ENCODE assay signal across 28 mouse cellular contexts in the genomic region with DNA sequence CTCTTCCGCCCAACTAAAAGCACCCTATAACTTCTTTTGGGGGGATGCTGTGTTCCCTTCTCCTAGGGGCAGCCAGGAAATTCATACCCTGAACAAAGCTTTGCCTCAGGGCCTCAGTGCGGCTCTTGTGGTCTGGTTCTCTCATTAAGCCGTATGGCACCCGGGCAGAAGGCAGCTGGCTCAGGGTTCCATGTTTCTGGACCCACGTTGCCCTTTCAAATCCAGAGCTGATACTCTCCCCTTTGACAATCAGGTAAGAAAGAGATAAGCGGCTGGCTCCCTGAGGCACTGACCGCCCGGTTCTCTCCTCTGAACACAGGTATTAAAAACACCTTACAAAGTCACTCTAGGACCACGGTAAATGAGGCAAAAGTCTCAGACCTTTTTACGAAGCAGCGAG. TPM values are rescaled to one million over a fixed set of nuclear protein-coding genes. Genes with fewer than 3 reads are reported as not detected.
DNase-seq lines count a peak whose midpoint lies in the region; ATAC-seq and TF ChIP-seq lines count a peak whose summit lies in the region.
"Had no signal": no experiment of that assay in that cellular context is flagged by ENCODE, and none has a peak within 500 bp of the region (broad histone marks: within the 10 kb centered on the region; RNA-seq: fewer than 3 reads in every experiment).

No protein-coding gene starts in this region.

- H3K4me1 ChIP-seq in liver, embryonic 15.5 days (replicated peaks): peaks cover 53% of the 10 kb centered on the region
- peaks cover 25% of the 10 kb centered on the region for H3K4me1 ChIP-seq in liver, embryonic 11.5 days (replicated peaks; ENCODE audit: control insufficient read depth, insufficient read depth, low read length)
- H3K4me1 ChIP-seq in intestine, embryonic 15.5 days (replicated peaks): peaks cover 28% of the 10 kb centered on the region
- H3K4me1 ChIP-seq in stomach, postnatal 0 days (replicated peaks; ENCODE audit: control insufficient read depth, insufficient read depth): no peaks in the 10 kb centered on the region; the same call in 1 of the 2 replicates

- TF ChIP-seq CTCF in stomach, postnatal 0 days (IDR thresholded peaks at IDR 0.05; ENCODE audit: low read depth): no peak

- WGBS in liver, embryonic 15.5 days (ENCODE audit: insufficient replicate concordance): 85% methylated on average over 11 of the region's 11 CpGs
- 90% methylated on average over 11 of the region's 11 CpGs for WGBS in liver, embryonic 11.5 days
- 82% methylated on average over 11 of the region's 11 CpGs for WGBS in intestine, embryonic 15.5 days
- 86% methylated on average over 11 of the region's 11 CpGs for WGBS in stomach, postnatal 0 days

- intact Hi-C loops in heart, postnatal 25 days (cut with DNase I): no loop called here

- H3K4me2 ChIP-seq in liver, embryonic 15.5 days: no peak overlapping the region
- no peak overlapping the region for H3K4me2 ChIP-seq in liver, embryonic 11.5 days
- H3K4me2 ChIP-seq in intestine, embryonic 15.5 days (replicated peaks): 0 out of 2 replicates have a peak overlapping the region, but pooled peaks have one; percentile 13
- H3K4me2 ChIP-seq in stomach, postnatal 0 days (replicated peaks; ENCODE audit: low read depth): no peak overlapping the region
- H3K4me2 ChIP-seq: embryonic facial prominence, embryonic 15.5 days; forebrain, embryonic 12.5 days; heart, embryonic 13.5 days; hindbrain, embryonic 12.5 days; lung, embryonic 15.5 days; midbrain, embryonic 12.5 days; neural tube, embryonic 13.5 days had no signal

- H3K27ac ChIP-seq in liver, embryonic 15.5 days (replicated peaks): 0 out of 2 replicates have a peak overlapping the region, but pooled peaks have one; percentile 3
- H3K27ac ChIP-seq in liver, embryonic 11.5 days (ENCODE audit: low read depth, low read length): no peak overlapping the region
- 0 out of 2 replicates have a peak overlapping the region, but pooled peaks have one; percentile 17 for H3K27ac ChIP-seq in intestine, embryonic 15.5 days
- H3K27ac ChIP-seq in stomach, postnatal 0 days (replicated peaks): peak overlapping the region; percentile 49; the same call in 1 of the 2 replicates
- H3K27ac ChIP-seq: embryonic facial prominence, embryonic 15.5 days; forebrain, embryonic 12.5 days; heart, embryonic 13.5 days; hindbrain, embryonic 12.5 days; hindbrain, postnatal 0 days; left cerebral cortex, adult 2 months; lung, embryonic 15.5 days; midbrain, embryonic 12.5 days; neural tube, embryonic 13.5 days had no signal

- no peak overlapping the region for H3K4me3 ChIP-seq in liver, embryonic 15.5 days (replicated peaks)
- no peak overlapping the region for H3K4me3 ChIP-seq in liver, embryonic 11.5 days (ENCODE audit: low read depth, low read length)
- H3K4me3 ChIP-seq in intestine, embryonic 15.5 days (replicated peaks): no peak overlapping the region
- no peak overlapping the region for H3K4me3 ChIP-seq in stomach, postnatal 0 days (ENCODE audit: low read depth, low read length)
- H3K4me3 ChIP-seq: embryonic facial prominence, embryonic 10.5 days; embryonic facial prominence, embryonic 15.5 days; forebrain, embryonic 12.5 days; heart, embryonic 13.5 days; hindbrain, embryonic 12.5 days; left cerebral cortex, adult 2 months; lung, embryonic 15.5 days; midbrain, embryonic 12.5 days; neural tube, embryonic 13.5 days had no signal

- no peak overlapping the region for H3K9ac ChIP-seq in liver, embryonic 15.5 days
- no peak overlapping the region for H3K9ac ChIP-seq in liver, embryonic 11.5 days (ENCODE audit: low read depth, low read length)
- no peak overlapping the region for H3K9ac ChIP-seq in intestine, embryonic 15.5 days
- H3K9ac ChIP-seq in stomach, postnatal 0 days (ENCODE audit: low read length): no peak overlapping the region
- H3K9ac ChIP-seq: embryonic facial prominence, embryonic 15.5 days; forebrain, embryonic 12.5 days; forebrain, postnatal 0 days; heart, embryonic 13.5 days; hindbrain, embryonic 12.5 days; lung, embryonic 15.5 days; midbrain, embryonic 12.5 days; neural tube, embryonic 13.5 days had no signal

- no peak for TF ChIP-seq EP300 in stomach, postnatal 0 days (optimal IDR thresholded peaks at IDR 0.05)

- no peaks in the 10 kb centered on the region for H3K27me3 ChIP-seq in liver, embryonic 15.5 days
- no peaks in the 10 kb centered on the region for H3K27me3 ChIP-seq in liver, embryonic 11.5 days (replicated peaks; ENCODE audit: control insufficient read depth, insufficient read depth, low read length)
- H3K27me3 ChIP-seq in intestine, embryonic 15.5 days (replicated peaks): no peaks in the 10 kb centered on the region
- H3K27me3 ChIP-seq in stomach, postnatal 0 days (ENCODE audit: control insufficient read depth, insufficient read depth, low read length): no peaks in the 10 kb centered on the region
- H3K27me3 ChIP-seq: embryonic facial prominence, embryonic 15.5 days; forebrain, embryonic 12.5 days; heart, embryonic 13.5 days; hindbrain, embryonic 12.5 days; lung, embryonic 15.5 days; midbrain, embryonic 12.5 days; neural tube, embryonic 13.5 days had no signal

- no peak for ATAC-seq in liver, embryonic 15.5 days (ENCODE audit: insufficient read depth)
- ATAC-seq in liver, embryonic 11.5 days (replicated peaks; ENCODE audit: low FRiP score): no peak
- no peak for ATAC-seq in intestine, embryonic 15.5 days
- no peak for ATAC-seq in stomach, postnatal 0 days (ENCODE audit: low FRiP score, low TSS enrichment)
- ATAC-seq: forebrain, postnatal 0 days; hindbrain, postnatal 0 days had no signal

- H3K36me3 ChIP-seq in liver, embryonic 15.5 days (replicated peaks): peaks cover 69% of the 10 kb centered on the region
- H3K36me3 ChIP-seq in liver, embryonic 11.5 days (ENCODE audit: control insufficient read depth, insufficient read depth, low read length): peaks cover 14% of the 10 kb centered on the region
- H3K36me3 ChIP-seq in intestine, embryonic 15.5 days: 0 out of 2 replicates have a peak, but pooled peaks cover 5% of the 10 kb centered on the region
- peaks cover 8% of the 10 kb centered on the region; the same call in 1 of the 2 replicates for H3K36me3 ChIP-seq in stomach, postnatal 0 days (ENCODE audit: control insufficient read depth, insufficient read depth, low read length)

- no peaks in the 10 kb centered on the region for H3K9me3 ChIP-seq in liver, embryonic 15.5 days (replicated peaks)
- H3K9me3 ChIP-seq in liver, embryonic 11.5 days (ENCODE audit: control insufficient read depth, low read length): no peaks in the 10 kb centered on the region
- H3K9me3 ChIP-seq in intestine, embryonic 15.5 days: no peaks in the 10 kb centered on the region
- no peaks in the 10 kb centered on the region for H3K9me3 ChIP-seq in stomach, postnatal 0 days (ENCODE audit: control insufficient read depth, low read length)
- H3K9me3 ChIP-seq: embryonic facial prominence, embryonic 10.5 days; embryonic facial prominence, embryonic 15.5 days; forebrain, embryonic 12.5 days; heart, embryonic 13.5 days; hindbrain, embryonic 12.5 days; lung, embryonic 15.5 days; midbrain, embryonic 12.5 days; neural tube, embryonic 13.5 days had no signal

- peak; percentile 89 for DNase-seq in heart, adult 11 months
- no peak for DNase-seq in heart, postnatal 25 days (ENCODE audit: low spot score)
- no peak for DNase-seq in liver, embryonic 11.5 days (ENCODE audit: low spot score)
- no peak for DNase-seq in stomach, postnatal 0 days (ENCODE audit: low spot score)
- DNase-seq in lung, postnatal 25 days (ENCODE audit: low spot score): no peak
- DNase-seq: adrenal gland, adult 2 months; adrenal gland, postnatal 36 days; cerebellum, adult 18-20 months; cerebellum, postnatal 10 days; forebrain, postnatal 0 days; heart, postnatal 10 days; kidney, adult 11 months; kidney, postnatal 14 days; lung, postnatal 36 days; right cerebral cortex, postnatal 4 days; thymus, postnatal 14 days had no signal

RNA-seq across cellular contexts. Expression of a gene that starts 17.9 kb away (rescaled TPM):
- 1 to 10 TPM in 1 of 2 experiments, under 1 TPM in 1; 0.50 to 1.2 TPM for total RNA-seq in heart, postnatal 25 days (2021)
- polyA plus RNA-seq in liver, embryonic 15.5 days (2015; fragmentation: Nextera tagmentation; extraction: Ambion mirVana): 1.1 and 1.4 TPM in 2 replicates
- polyA plus RNA-seq in liver, embryonic 11.5 days (2014; fragmentation: Nextera tagmentation; extraction: Ambion mirVana): 4.4 and 4.7 TPM in 2 replicates
- polyA plus RNA-seq in intestine, embryonic 15.5 days (2015; fragmentation: Nextera tagmentation; extraction: Ambion mirVana): 0.82 and 1.2 TPM in 2 replicates
- polyA plus RNA-seq in stomach, postnatal 0 days (2015; fragmentation: Nextera tagmentation; extraction: Ambion mirVana): 0.47 and 0.92 TPM in 2 replicates

RNA-seq across cellular contexts. Expression of a gene that starts 20.5 kb away (rescaled TPM):
- total RNA-seq in heart, postnatal 25 days (2021): 100 to 1,000 TPM; 141 to 164 TPM
- polyA plus RNA-seq in liver, embryonic 15.5 days (2015; fragmentation: Nextera tagmentation; extraction: Ambion mirVana): 234 and 243 TPM in 2 replicates
- 310 and 314 TPM in 2 replicates for polyA plus RNA-seq in liver, embryonic 11.5 days (2014; fragmentation: Nextera tagmentation; extraction: Ambion mirVana)
- 215 and 241 TPM in 2 replicates for polyA plus RNA-seq in intestine, embryonic 15.5 days (2015; fragmentation: Nextera tagmentation; extraction: Ambion mirVana)
- polyA plus RNA-seq in stomach, postnatal 0 days (2015; fragmentation: Nextera tagmentation; extraction: Ambion mirVana): 172 and 190 TPM in 2 replicates

RNA-seq across cellular contexts. Expression of a gene that starts 29.9 kb away (rescaled TPM):
- total RNA-seq in heart, postnatal 25 days (2021): 10 to 100 TPM; 17.9 to 20.5 TPM
- 12.2 and 15.4 TPM in 2 replicates for polyA plus RNA-seq in liver, embryonic 15.5 days (2015; fragmentation: Nextera tagmentation; extraction: Ambion mirVana)
- 28.6 and 33.4 TPM in 2 replicates for polyA plus RNA-seq in liver, embryonic 11.5 days (2014; fragmentation: Nextera tagmentation; extraction: Ambion mirVana)
- 52.8 and 53.1 TPM in 2 replicates for polyA plus RNA-seq in intestine, embryonic 15.5 days (2015; fragmentation: Nextera tagmentation; extraction: Ambion mirVana)
- polyA plus RNA-seq in stomach, postnatal 0 days (2015; fragmentation: Nextera tagmentation; extraction: Ambion mirVana): 32.9 and 34.6 TPM in 2 replicates
